Mouse (Mus musculus) liver, embryonic 11.5 days (tissue): Measurements from ENCODE around the gene Foxo4. TPM values are rescaled to one million over a fixed set of nuclear protein-coding genes. Genes with fewer than 3 reads are reported as not detected.
A peak's percentile ranks its signal among the peaks of the same experiment; 100 is the strongest.

Experiments
- ATAC-seq: fragments of 200-750 bp; cut with Nextera tagmentation; replicated peaks from 2 replicates; pipeline ENCODE4 v1.8.0; 2017; ENCODE audit warnings: moderate number of reproducible peaks, mild to moderate bottlenecking, moderate TSS enrichment, moderate library complexity; ENCODE audit not compliant: low FRiP score
- DNase-seq: peaks from one replicate; pipeline ENCODE4 v3.0.0-alpha.2; 2017; ENCODE audit warnings: low spot score
- H3K27ac ChIP-seq: fragments of 300-500 bp; sonication (generic); 2 replicates; pipeline ENCODE4 v1.5.1; 2014; ENCODE audit warnings: mild to moderate bottlenecking, low read depth, low read length, control low read depth
- H3K27me3 ChIP-seq: fragments of 300-500 bp; sonication (generic); replicated peaks from 2 replicates; pipeline ENCODE4 v1.6.1; 2014; ENCODE audit warnings: low read length, mixed read lengths; ENCODE audit not compliant: control insufficient read depth, insufficient read depth
- H3K36me3 ChIP-seq: fragments of 300-500 bp; sonication (generic); 2 replicates; pipeline ENCODE4 v1.6.1; 2014; ENCODE audit warnings: mild to moderate bottlenecking, low read length, moderate library complexity, mixed read lengths; ENCODE audit not compliant: control insufficient read depth, insufficient read depth
- H3K4me1 ChIP-seq: fragments of 300-500 bp; sonication (generic); replicated peaks from 2 replicates; pipeline ENCODE4 v1.6.1; 2014; ENCODE audit warnings: low read length, mixed read lengths; ENCODE audit not compliant: control insufficient read depth, insufficient read depth
- H3K4me2 ChIP-seq: fragments of 300-500 bp; sonication (generic); 2 replicates; pipeline ENCODE4 v1.6.1; 2014; ENCODE audit warnings: mild to moderate bottlenecking, control low read depth, moderate library complexity
- H3K4me3 ChIP-seq: fragments of 300-500 bp; sonication (generic); 2 replicates; pipeline ENCODE4 v1.5.1; 2014; ENCODE audit warnings: low read depth, low read length, control low read depth
- H3K9ac ChIP-seq: fragments of 300-500 bp; sonication (generic); 2 replicates; pipeline ENCODE4 v1.6.1; 2014; ENCODE audit warnings: low read depth, low read length, control low read depth
- H3K9me3 ChIP-seq: fragments of 300-500 bp; sonication (generic); 2 replicates; pipeline ENCODE4 v1.6.1; 2016; ENCODE audit warnings: low read length, inconsistent platforms, mixed read lengths; ENCODE audit not compliant: control insufficient read depth
- WGBS: fragments of 180-500 bp; shearing (Covaris S2); extraction: QIAGEN DNeasy Blood & Tissue Kit; methylation state at CpG from one replicate; pipeline ENCODE4 v1.1.7; 2014; 5-methylcytosine and 5-hydroxymethylcytosine counted together
- polyA plus RNA-seq: library from polyadenylated mRNA; unstranded; fragments of >200 nt; fragmentation: Nextera tagmentation; extraction: Ambion mirVana; gene quantifications from 2 replicates; pipeline ENCODE4 v1.2.1, GENCODE M21; 2014

Gene Foxo4
- polyA plus RNA-seq, 1 experiment from 2014 or later = 2.0 TPM

GRCm38 (mm10) chrX:101285953-101286670, 31.8 kb downstream of the Foxo4 start:
- WGBS = 87% methylated on average over 14 of the region's 14 CpGs

DNA sequence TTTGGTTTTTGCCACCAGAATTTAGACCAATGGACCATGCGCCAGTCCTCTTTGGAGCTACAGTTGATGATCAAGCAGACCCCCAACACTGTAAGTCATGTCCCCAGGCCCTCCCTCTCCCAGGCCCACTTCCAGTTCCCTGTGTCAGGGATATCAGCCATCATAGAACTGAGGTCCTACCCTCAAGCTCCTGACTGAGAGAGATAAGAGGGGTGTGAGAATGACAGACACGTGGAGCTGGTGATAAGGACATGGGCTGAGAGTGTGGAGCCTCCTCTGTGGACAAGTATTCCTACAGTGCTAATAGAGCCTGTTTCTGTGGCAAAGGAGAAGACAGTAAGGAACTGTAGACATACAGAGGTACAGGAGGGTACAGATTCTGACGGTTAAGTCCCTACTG, 33.2 kb downstream of the Foxo4 start:
- WGBS = 60% methylated on average over 3 of the region's 3 CpGs
- H3K9ac ChIP-seq = no peak overlapping the region
- H3K36me3 ChIP-seq = peaks cover 31% of the 10 kb centered on the region
- H3K27ac ChIP-seq = peak overlapping the region; percentile 84
- no peak overlapping the region for H3K4me3 ChIP-seq
- no peaks in the 10 kb centered on the region for H3K9me3 ChIP-seq
- peaks cover 3% of the 10 kb centered on the region for H3K27me3 ChIP-seq
- H3K4me2 ChIP-seq = peak overlapping the region; percentile 37; the same call in 1 of the 2 replicates
- H3K4me1 ChIP-seq = peaks cover 8% of the 10 kb centered on the region; the same call in 1 of the 2 replicates
- DNase-seq (no peak), ATAC-seq (peak; percentile 97)

More at GRCm38 (mm10) chrX:101285953-101286670, 31.8 kb downstream of the Foxo4 start:
- Histone ChIP-seq H3K9me3 (no peaks in the 10 kb centered on the region), H3K27ac (no peak overlapping the region), H3K4me3 (no peak overlapping the region), H3K4me1 (peaks cover 8% of the 10 kb centered on the region; the same call in 1 of the 2 replicates), H3K36me3 (peaks cover 26% of the 10 kb centered on the region; the same call in 1 of the 2 replicates), H3K27me3 (peaks cover 3% of the 10 kb centered on the region), H3K9ac (no peak overlapping the region), H3K4me2 (no peak overlapping the region)
- ATAC-seq (no peak), DNase-seq (no peak)

DNA sequence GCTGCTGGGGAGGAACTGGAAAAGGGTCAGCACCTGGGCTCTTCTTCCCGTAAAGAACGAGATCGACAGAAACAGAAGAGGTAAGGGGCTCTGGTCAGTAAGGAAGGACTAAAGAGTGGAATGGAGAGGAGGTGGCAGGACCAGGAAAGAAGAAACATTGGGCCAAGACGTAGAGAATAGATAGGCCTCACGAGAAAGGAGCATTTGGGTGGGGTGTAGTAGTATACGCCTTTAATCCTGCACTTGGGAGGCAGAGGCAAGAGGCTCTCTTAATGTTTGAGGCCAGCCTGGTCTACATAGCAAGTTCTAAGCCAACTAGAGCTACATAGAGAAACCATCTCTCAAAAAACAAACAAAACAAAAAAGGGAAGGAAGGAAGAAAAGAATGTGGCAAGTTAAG, 34.1 kb downstream of the Foxo4 start:
- H3K4me3 ChIP-seq = no peak overlapping the region
- no peak for ATAC-seq
- peak overlapping the region; percentile 13 for H3K4me2 ChIP-seq
- 84% methylated on average over 6 of the region's 6 CpGs for WGBS
- no peaks in the 10 kb centered on the region for H3K9me3 ChIP-seq
- peak overlapping the region; percentile 25; the same call in 1 of the 2 replicates for H3K9ac ChIP-seq
- H3K27me3 ChIP-seq = no peaks in the 10 kb centered on the region; the same call in none of the 2 replicates
- peaks cover 8% of the 10 kb centered on the region; the same call in 1 of the 2 replicates for H3K4me1 ChIP-seq
- H3K36me3 ChIP-seq = peaks cover 30% of the 10 kb centered on the region
- no peak for DNase-seq
- peak overlapping the region; percentile 84 for H3K27ac ChIP-seq

GRCm38 (mm10) chrX:101289037-101289436, 34.7 kb downstream of the Foxo4 start:
- H3K27ac ChIP-seq = peak overlapping the region; percentile 84; the same call in 1 of the 2 replicates
- no peak for ATAC-seq
- H3K27me3 ChIP-seq = no peaks in the 10 kb centered on the region; the same call in 1 of the 2 replicates
- peaks cover 32% of the 10 kb centered on the region for H3K36me3 ChIP-seq
- H3K9ac ChIP-seq = no peak overlapping the region
- 86% methylated on average over 7 of the region's 7 CpGs for WGBS
- peaks cover 8% of the 10 kb centered on the region; the same call in 1 of the 2 replicates for H3K4me1 ChIP-seq
- no peaks in the 10 kb centered on the region for H3K9me3 ChIP-seq
- no peak overlapping the region for H3K4me2 ChIP-seq
- no peak overlapping the region for H3K4me3 ChIP-seq
- DNase-seq = no peak

GRCm38 (mm10) chrX:101290111-101290510, 35.8 kb downstream of the Foxo4 start:
- ATAC-seq (peak; percentile 42), DNase-seq (no peak)
- Histone ChIP-seq H3K27me3 (no peaks in the 10 kb centered on the region; the same call in 1 of the 2 replicates), H3K4me3 (no peak overlapping the region), H3K9ac (no peak overlapping the region), H3K4me2 (no peak overlapping the region), H3K4me1 (peaks cover 8% of the 10 kb centered on the region; the same call in 1 of the 2 replicates), H3K36me3 (peaks cover 32% of the 10 kb centered on the region), H3K9me3 (no peaks in the 10 kb centered on the region), H3K27ac (peak overlapping the region; percentile 25; the same call in 1 of the 2 replicates)
- 72% methylated on average over 10 of the region's 10 CpGs for WGBS

DNA sequence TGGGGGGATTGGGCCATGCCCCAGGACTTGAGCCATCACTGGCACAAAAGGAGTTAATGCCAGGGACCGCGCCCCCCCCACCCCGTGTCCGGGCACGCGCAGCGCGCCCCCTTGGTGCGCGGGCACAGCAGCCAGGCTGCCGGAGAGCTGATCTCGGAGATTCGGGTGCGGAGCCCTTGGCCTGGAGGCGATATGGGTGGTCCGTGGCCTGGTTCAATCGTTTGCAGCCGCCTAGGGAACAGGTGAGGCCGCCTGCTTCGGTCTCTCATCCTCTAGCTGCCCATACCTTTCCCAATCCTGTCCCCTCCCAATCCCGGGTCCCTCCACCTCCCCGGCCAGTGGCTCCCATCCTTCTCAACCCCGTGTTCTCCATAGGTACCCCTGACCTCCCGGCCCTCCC, 44.7 kb downstream of the Foxo4 start, which contains the start of gene Nlgn3:
TSS of gene Nlgn3 (plus strand) at position 114 of the 400 bp plus-strand sequence.
- WGBS = 24% methylated on average over 19 of the region's 24 CpGs
- Histone ChIP-seq H3K9me3 (no peaks in the 10 kb centered on the region), H3K4me1 (no peaks in the 10 kb centered on the region), H3K36me3 (peaks cover 5% of the 10 kb centered on the region), H3K27me3 (peaks cover 22% of the 10 kb centered on the region), H3K9ac (no peak within 1 kb of the TSS), H3K4me3 (peak within 1 kb of the TSS; percentile 12), H3K4me2 (peak within 1 kb of the TSS; percentile 46), H3K27ac (no peak within 1 kb of the TSS)
- ATAC-seq = no peak; the same call in 1 of the 2 replicates
- DNase-seq = no peak

- Histone ChIP-seq H3K36me3 (0 out of 2 replicates have a peak, but pooled peaks cover 3% of the 10 kb centered on the region), H3K4me3 (peak overlapping the region; percentile 12), H3K27me3 (peaks cover 27% of the 10 kb centered on the region), H3K9me3 (no peaks in the 10 kb centered on the region), H3K4me2 (peak overlapping the region; percentile 46), H3K9ac (no peak overlapping the region), H3K27ac (no peak overlapping the region), H3K4me1 (no peaks in the 10 kb centered on the region)
- WGBS = 29% methylated on average over 13 of the region's 13 CpGs
- no peak for ATAC-seq
- DNase-seq = no peak
These were observed 45.4 kb downstream of the Foxo4 start for GRCm38 (mm10) chrX:101299473-101300426.

DNA sequence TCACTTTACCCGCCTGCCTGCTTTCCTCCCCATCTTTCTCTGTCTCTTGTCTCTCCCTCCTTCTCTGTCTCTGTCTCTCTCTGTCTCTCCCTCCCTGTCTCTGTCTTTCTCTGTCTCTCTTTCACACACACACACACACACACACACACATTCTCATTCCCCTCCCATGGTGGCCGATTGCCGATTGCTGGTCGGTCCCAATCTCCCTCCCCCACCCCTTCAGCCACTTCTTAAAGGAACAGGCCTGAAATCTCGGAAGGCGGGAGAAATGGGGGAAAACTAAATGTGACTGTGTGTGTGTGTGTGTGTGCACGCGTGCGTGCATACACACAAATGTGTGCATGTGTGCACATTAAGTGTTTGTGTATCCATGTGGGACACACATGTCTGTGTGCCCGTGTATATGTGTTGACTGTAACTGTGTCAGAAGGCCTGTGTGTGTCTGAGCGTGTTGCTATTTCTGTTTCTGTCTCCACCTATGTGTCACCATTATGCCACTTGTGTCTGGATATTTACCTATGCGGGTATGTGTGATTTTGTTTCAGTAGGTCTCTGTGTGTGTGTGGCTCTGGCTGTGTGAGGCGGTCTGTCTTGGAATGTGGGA, 46.2 kb downstream of the Foxo4 start:
- peak overlapping the region; percentile 31 for H3K4me2 ChIP-seq
- WGBS = 51% methylated on average over 13 of the region's 13 CpGs
- DNase-seq = no peak
- H3K27ac ChIP-seq = no peak overlapping the region
- no peak for ATAC-seq
- 0 out of 2 replicates have a peak, but pooled peaks cover 3% of the 10 kb centered on the region for H3K36me3 ChIP-seq
- H3K9ac ChIP-seq = no peak overlapping the region
- peaks cover 27% of the 10 kb centered on the region for H3K27me3 ChIP-seq
- H3K9me3 ChIP-seq = no peaks in the 10 kb centered on the region
- H3K4me1 ChIP-seq = no peaks in the 10 kb centered on the region
- H3K4me3 ChIP-seq = no peak overlapping the region
